Mouse (Mus musculus): ENCODE data around the gene C1qa. TPM values are rescaled to one million over a fixed set of nuclear protein-coding genes. Genes with fewer than 3 reads are reported as not detected.

The C1qa gene
- 70.0 TPM for polyA plus RNA-seq (2014; fragmentation: Illumina TruSeq; extraction: RNeasy Lipid Tissue Mini Kit (QIAGEN cat#74804); ENCODE audit: low read depth, low replicate concordance)

GRCm38 (mm10) chr4:136898637-136899036, at the start of gene C1qa:
C1qa (minus strand) TSS chr4:136898803.

DNA sequence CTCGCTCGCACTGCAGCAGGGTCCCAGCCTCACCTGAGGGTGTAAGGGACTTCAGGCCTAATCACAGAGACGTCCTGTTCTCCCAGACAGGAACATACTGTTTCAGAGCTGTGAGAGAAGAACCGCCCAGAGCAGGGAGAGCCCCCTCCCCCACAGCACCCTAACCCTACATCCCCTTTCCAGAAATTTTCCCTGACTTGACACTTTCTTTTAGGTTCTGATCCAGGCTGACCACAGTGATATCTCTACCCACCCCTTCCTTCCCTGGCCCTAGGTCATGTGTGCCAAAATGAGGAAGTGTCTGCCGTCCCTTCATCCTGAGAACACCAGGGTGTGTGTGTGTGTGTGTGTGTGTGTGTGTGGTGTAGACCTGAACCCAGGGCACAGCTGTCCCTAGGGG, 5.8 kb downstream of the C1qa start, which contains the start of gene C1qc:
Gene C1qc, minus strand, starts transcription at position 255 of the 400 bp plus-strand sequence.

GRCm38 (mm10) chr4:136886101-136886500, 12.5 kb downstream of the C1qa start, which contains the start of gene C1qb:
C1qb (minus strand) TSS chr4:136886187.

Other genes starting within 250 kb of the C1qa start
- gene Ephb2, start 62.8 kb downstream of the C1qa start, polyA plus RNA-seq (2014; fragmentation: Illumina TruSeq; extraction: RNeasy Lipid Tissue Mini Kit (QIAGEN cat#74804); ENCODE audit: low read depth, low replicate concordance), result 0.58 TPM
- 68.4 TPM for gene C1qb, start 12.6 kb downstream of the C1qa start, polyA plus RNA-seq (2014; fragmentation: Illumina TruSeq; extraction: RNeasy Lipid Tissue Mini Kit (QIAGEN cat#74804); ENCODE audit: low read depth, low replicate concordance)
- gene C1qc, start 5.7 kb downstream of the C1qa start, polyA plus RNA-seq (2014; fragmentation: Illumina TruSeq; extraction: RNeasy Lipid Tissue Mini Kit (QIAGEN cat#74804); ENCODE audit: low read depth, low replicate concordance), result 62.2 TPM
- not detected for gene Epha8, start 58.0 kb upstream of the C1qa start, polyA plus RNA-seq (2014; fragmentation: Illumina TruSeq; extraction: RNeasy Lipid Tissue Mini Kit (QIAGEN cat#74804); ENCODE audit: low read depth, low replicate concordance)
- gene Zbtb40, start 150.0 kb upstream of the C1qa start, polyA plus RNA-seq (2014; fragmentation: Illumina TruSeq; extraction: RNeasy Lipid Tissue Mini Kit (QIAGEN cat#74804); ENCODE audit: low read depth, low replicate concordance), result 5.2 TPM